Mouse (Mus musculus): Measurements from ENCODE around the gene Slc13a4. TPM values are rescaled to one million over a fixed set of nuclear protein-coding genes. Genes with fewer than 3 reads are reported as not detected.

The Slc13a4 gene
- polyA plus RNA-seq, 1 experiment = 0.26 TPM

GRCm38 (mm10) chr6:35255017-35255416, 52.9 kb downstream of the Slc13a4 start:
- Histone ChIP-seq H3K4me1 (replicated peaks; ENCODE audit: control insufficient read depth, insufficient read depth, low read length) (peaks cover 17% of the 10 kb centered on the region), H3K27ac (ENCODE audit: control insufficient read depth, insufficient read depth, low read length) (no peak overlapping the region), H3K4me3 (ENCODE audit: control insufficient read depth, insufficient read depth, low read length) (no peak overlapping the region), H3K36me3 (ENCODE audit: control insufficient read depth, insufficient read depth, low read length) (no peaks in the 10 kb centered on the region), H3K27me3 (ENCODE audit: control insufficient read depth, insufficient read depth, low read length) (no peaks in the 10 kb centered on the region)
- DNase-seq = no peak
- WGBS = 62% methylated on average over 12 of the region's 12 CpGs
- TF ChIP-seq POLR2A (IDR thresholded peaks at IDR 0.05; ENCODE audit: control insufficient read depth, extremely low read depth, insufficient read depth, low read length, poor library complexity) (no peak), CTCF (IDR thresholded peaks at IDR 0.05; ENCODE audit: borderline replicate concordance, control insufficient read depth, extremely low read depth, insufficient read depth, low read length, poor library complexity) (no peak)

- H3K4me3 ChIP-seq (ENCODE audit: control insufficient read depth, insufficient read depth, low read length) = no peak overlapping the region
- H3K36me3 ChIP-seq (ENCODE audit: control insufficient read depth, insufficient read depth, low read length) = no peaks in the 10 kb centered on the region
- 68% methylated on average over 9 of the region's 9 CpGs for WGBS
- no peak overlapping the region for H3K27ac ChIP-seq (ENCODE audit: control insufficient read depth, insufficient read depth, low read length)
- no peaks in the 10 kb centered on the region for H3K27me3 ChIP-seq (ENCODE audit: control insufficient read depth, insufficient read depth, low read length)
- DNase-seq = no peak
- peaks cover 17% of the 10 kb centered on the region for H3K4me1 ChIP-seq (replicated peaks; ENCODE audit: control insufficient read depth, insufficient read depth, low read length)
- TF ChIP-seq CTCF (IDR thresholded peaks at IDR 0.05; ENCODE audit: borderline replicate concordance, control insufficient read depth, extremely low read depth, insufficient read depth, low read length, poor library complexity) (no peak), POLR2A (IDR thresholded peaks at IDR 0.05; ENCODE audit: control insufficient read depth, extremely low read depth, insufficient read depth, low read length, poor library complexity) (no peak)
These were observed 53.6 kb downstream of the Slc13a4 start for GRCm38 (mm10) chr6:35254136-35254904.

- TF ChIP-seq CTCF (IDR thresholded peaks at IDR 0.05; ENCODE audit: borderline replicate concordance, control insufficient read depth, extremely low read depth, insufficient read depth, low read length, poor library complexity) = no peak
- Histone ChIP-seq H3K4me1 (replicated peaks; ENCODE audit: control insufficient read depth, insufficient read depth, low read length) (peaks cover 17% of the 10 kb centered on the region), H3K27me3 (ENCODE audit: control insufficient read depth, insufficient read depth, low read length) (no peaks in the 10 kb centered on the region), H3K4me3 (ENCODE audit: control insufficient read depth, insufficient read depth, low read length) (no peak overlapping the region), H3K27ac (ENCODE audit: control insufficient read depth, insufficient read depth, low read length) (no peak overlapping the region), H3K36me3 (ENCODE audit: control insufficient read depth, insufficient read depth, low read length) (no peaks in the 10 kb centered on the region)
- 62% methylated on average over 5 of the region's 5 CpGs for WGBS
- DNase-seq = no peak
These were observed 54.5 kb downstream of the Slc13a4 start for GRCm38 (mm10) chr6:35253474-35253873.

DNA sequence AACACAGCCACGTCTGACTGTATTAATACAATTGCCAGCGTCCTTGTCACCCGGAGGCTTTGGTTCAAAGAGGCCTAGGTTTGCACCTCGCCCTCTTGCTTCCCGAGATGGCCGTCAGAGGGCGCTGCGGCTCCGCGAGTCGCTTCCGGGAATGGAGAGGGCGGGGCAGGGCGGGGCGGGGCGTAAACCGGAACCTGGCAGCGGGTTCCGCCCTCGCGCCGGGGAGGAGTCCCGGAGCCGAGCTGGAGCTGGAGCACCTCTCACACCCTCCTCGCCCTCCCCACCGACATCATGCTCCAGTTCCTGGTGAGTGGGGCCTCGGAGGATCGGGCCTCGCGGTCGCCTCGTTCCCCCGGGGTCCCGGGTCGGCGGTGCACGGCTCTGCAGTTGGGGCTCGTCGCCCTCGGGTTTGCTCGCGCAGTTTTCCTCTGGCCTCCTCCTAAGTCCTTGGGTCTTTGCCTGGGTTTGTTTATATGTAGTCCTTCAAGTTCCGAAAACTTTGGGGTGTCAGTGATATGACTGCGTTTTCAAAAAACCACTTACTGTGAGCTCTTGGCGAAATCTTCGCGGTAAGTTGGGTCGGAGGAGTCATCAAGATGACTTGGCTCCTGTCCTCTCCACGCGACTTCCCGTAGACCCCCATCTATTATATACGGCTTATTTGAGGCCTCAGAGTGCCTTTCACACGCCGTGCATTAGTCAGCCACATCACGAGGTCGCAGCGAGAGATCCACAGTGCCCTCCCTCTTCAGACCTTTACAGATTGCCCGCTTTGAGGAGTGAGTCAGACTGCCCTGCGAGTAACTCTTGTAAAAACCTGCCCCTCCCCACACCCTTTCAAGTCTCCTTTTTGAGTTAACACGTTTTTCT, 55.2 kb downstream of the Slc13a4 start:
- H3K27ac ChIP-seq (ENCODE audit: control insufficient read depth, insufficient read depth, low read length) = peak overlapping the region; percentile 57
- H3K4me1 ChIP-seq (replicated peaks; ENCODE audit: control insufficient read depth, insufficient read depth, low read length) = peaks cover 15% of the 10 kb centered on the region
- DNase-seq = peak; percentile 86
- peak overlapping the region; percentile 67 for H3K4me3 ChIP-seq (ENCODE audit: control insufficient read depth, insufficient read depth, low read length)
- WGBS = under 1% methylated on average over 60 of the region's 60 CpGs
- H3K27me3 ChIP-seq (ENCODE audit: control insufficient read depth, insufficient read depth, low read length) = no peaks in the 10 kb centered on the region
- H3K36me3 ChIP-seq (ENCODE audit: control insufficient read depth, insufficient read depth, low read length) = no peaks in the 10 kb centered on the region
- TF ChIP-seq CTCF (IDR thresholded peaks at IDR 0.05; ENCODE audit: borderline replicate concordance, control insufficient read depth, extremely low read depth, insufficient read depth, low read length, poor library complexity) = peak; percentile 90
- peak; percentile 82 for TF ChIP-seq POLR2A (IDR thresholded peaks at IDR 0.05; ENCODE audit: control insufficient read depth, extremely low read depth, insufficient read depth, low read length, poor library complexity)

DNA sequence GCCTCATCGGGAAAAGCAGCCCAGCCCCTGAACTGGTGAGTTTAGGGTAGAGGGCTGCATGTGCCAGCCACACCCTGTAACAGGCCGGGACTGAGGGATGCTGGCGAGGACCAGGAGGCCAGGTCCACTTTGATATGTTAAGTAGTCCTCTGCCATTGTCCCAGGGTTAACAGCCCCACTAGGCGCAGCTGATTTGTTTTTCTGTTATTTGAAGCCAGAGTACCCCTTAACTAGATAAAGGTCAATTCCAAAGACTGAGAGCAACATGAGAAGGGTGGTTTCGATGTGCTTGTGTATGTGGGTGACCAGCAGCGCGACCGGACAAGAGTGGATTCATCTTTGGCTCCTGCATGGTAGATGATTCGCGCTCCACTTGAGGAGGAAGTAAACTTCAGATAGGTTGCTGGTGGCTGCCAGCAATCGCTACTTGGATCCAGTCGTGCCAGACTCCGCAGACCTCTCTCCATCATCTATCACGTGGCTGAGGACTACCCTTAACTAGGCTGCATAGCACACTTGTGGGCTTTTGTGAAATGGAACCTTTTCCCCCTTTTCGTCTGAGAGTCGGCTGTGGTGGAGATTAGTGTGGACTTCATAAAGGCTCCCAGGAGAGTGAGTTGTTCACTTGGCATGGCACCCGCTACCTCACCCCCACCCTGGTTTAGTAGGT, 56.0 kb downstream of the Slc13a4 start:
- 96% methylated on average over 17 of the region's 17 CpGs for WGBS

GRCm38 (mm10) chr6:35245086-35245485, 62.8 kb downstream of the Slc13a4 start:
- Histone ChIP-seq H3K4me1 (replicated peaks; ENCODE audit: control insufficient read depth, insufficient read depth, low read length) (no peaks in the 10 kb centered on the region), H3K27ac (ENCODE audit: control insufficient read depth, insufficient read depth, low read length) (no peak overlapping the region), H3K27me3 (ENCODE audit: control insufficient read depth, insufficient read depth, low read length) (no peaks in the 10 kb centered on the region), H3K4me3 (ENCODE audit: control insufficient read depth, insufficient read depth, low read length) (no peak overlapping the region), H3K36me3 (ENCODE audit: control insufficient read depth, insufficient read depth, low read length) (peaks cover 48% of the 10 kb centered on the region)
- TF ChIP-seq POLR2A (IDR thresholded peaks at IDR 0.05; ENCODE audit: control insufficient read depth, extremely low read depth, insufficient read depth, low read length, poor library complexity) (no peak), CTCF (IDR thresholded peaks at IDR 0.05; ENCODE audit: borderline replicate concordance, control insufficient read depth, extremely low read depth, insufficient read depth, low read length, poor library complexity) (no peak)
- DNase-seq = peak; percentile 22
- 63% methylated on average over 5 of the region's 5 CpGs for WGBS

More for the DNA sequence above, 56.0 kb downstream of the Slc13a4 start:
- Histone ChIP-seq H3K36me3 (ENCODE audit: control insufficient read depth, insufficient read depth, low read length) (no peaks in the 10 kb centered on the region), H3K27ac (ENCODE audit: control insufficient read depth, insufficient read depth, low read length) (no peak overlapping the region), H3K27me3 (ENCODE audit: control insufficient read depth, insufficient read depth, low read length) (no peaks in the 10 kb centered on the region), H3K4me3 (ENCODE audit: control insufficient read depth, insufficient read depth, low read length) (no peak overlapping the region), H3K4me1 (replicated peaks; ENCODE audit: control insufficient read depth, insufficient read depth, low read length) (peaks cover 12% of the 10 kb centered on the region)
- TF ChIP-seq POLR2A (IDR thresholded peaks at IDR 0.05; ENCODE audit: control insufficient read depth, extremely low read depth, insufficient read depth, low read length, poor library complexity) = no peak
- no peak for TF ChIP-seq CTCF (IDR thresholded peaks at IDR 0.05; ENCODE audit: borderline replicate concordance, control insufficient read depth, extremely low read depth, insufficient read depth, low read length, poor library complexity)
- peak; percentile 14 for DNase-seq
